Mouse (Mus musculus) G1E (cell line): ENCODE results near the gene Setx. TPM values are rescaled to one million over a fixed set of nuclear protein-coding genes. Genes with fewer than 3 reads are reported as not detected.

Experiments
- ATAC-seq: 2 replicates; pipeline ENCODE4 v1.8.0; 2016; ENCODE audit warnings: mild to moderate bottlenecking; ENCODE audit not compliant: insufficient number of reproducible peaks, poor library complexity, low FRiP score, severe bottlenecking; ENCODE audit errors: extremely low read depth
- DNase-seq: peaks from one replicate; pipeline ENCODE4 v3.0.0; 2012; ENCODE audit warnings: low spot score
- H3K27me3 ChIP-seq: 2 replicates; pipeline ENCODE4 v1.6.1; 2012; ENCODE audit warnings: mild to moderate bottlenecking, low read length, inconsistent platforms; ENCODE audit not compliant: insufficient read depth
- H3K36me3 ChIP-seq: replicated peaks from 2 replicates; pipeline ENCODE3; 2012; ENCODE audit warnings: mild to moderate bottlenecking, inconsistent platforms
- H3K4me1 ChIP-seq: 2 replicates; pipeline ENCODE4 v1.6.1; 2012; ENCODE audit warnings: low read depth, low read length, inconsistent platforms, mixed read lengths; ENCODE audit not compliant: insufficient read depth
- H3K4me3 ChIP-seq: 2 replicates; pipeline ENCODE4 v1.5.1; 2012; ENCODE audit warnings: low read depth, mild to moderate bottlenecking, inconsistent platforms, low read length, moderate library complexity, mixed read lengths
- H3K9me3 ChIP-seq: replicated peaks from 2 replicates; pipeline ENCODE4 v1.6.1; 2012; ENCODE audit warnings: inconsistent platforms
- CTCF ChIP-seq: IDR thresholded peaks from 2 replicates; pipeline ENCODE4 v1.5.1; 2012; ENCODE audit warnings: low read depth, low read length, inconsistent platforms, mixed read lengths
- GATA1 ChIP-seq: IDR thresholded peaks from 2 replicates; pipeline ENCODE4 v1.6.1; 2012; ENCODE audit warnings: borderline replicate concordance, low read length, inconsistent platforms, mixed read lengths
- GATA2 ChIP-seq: IDR thresholded peaks from 2 replicates; pipeline ENCODE4 v1.6.1; 2012; ENCODE audit warnings: low read depth, low read length, inconsistent platforms, borderline replicate concordance
- POLR2AphosphoS5 ChIP-seq: IDR thresholded peaks from 2 replicates; pipeline ENCODE4 v1.6.1; 2012; ENCODE audit warnings: low read depth, low read length, inconsistent platforms; ENCODE audit not compliant: insufficient replicate concordance
- TAL1 ChIP-seq: conservative IDR thresholded peaks from 2 replicates; pipeline ENCODE4 v1.6.1; 2012; ENCODE audit warnings: low read depth, low read length, inconsistent platforms, mixed read lengths
- polyA plus RNA-seq: library from polyadenylated mRNA; stranded (reverse); fragments of >175 nt; gene quantifications from 2 replicates; pipeline ENCODE4 v1.2.3, GENCODE M21; 2012
- total RNA-seq, 2 experiments: library from RNA; stranded (forward) in 1 of 2; stranded (reverse) in 1 of 2; fragments of 200-1000 nt in 1 of 2; fragments of >200 nt in 1 of 2; fragmentation: Nextera tagmentation in 1 of 2; gene quantifications; 2 replicates each; pipeline ENCODE4 v1.2.3; 2014 to 2017

Setx gene
- total and polyA plus RNA-seq, 3 experiments = 7.3 to 72.9 (median 47.0) TPM

DNA sequence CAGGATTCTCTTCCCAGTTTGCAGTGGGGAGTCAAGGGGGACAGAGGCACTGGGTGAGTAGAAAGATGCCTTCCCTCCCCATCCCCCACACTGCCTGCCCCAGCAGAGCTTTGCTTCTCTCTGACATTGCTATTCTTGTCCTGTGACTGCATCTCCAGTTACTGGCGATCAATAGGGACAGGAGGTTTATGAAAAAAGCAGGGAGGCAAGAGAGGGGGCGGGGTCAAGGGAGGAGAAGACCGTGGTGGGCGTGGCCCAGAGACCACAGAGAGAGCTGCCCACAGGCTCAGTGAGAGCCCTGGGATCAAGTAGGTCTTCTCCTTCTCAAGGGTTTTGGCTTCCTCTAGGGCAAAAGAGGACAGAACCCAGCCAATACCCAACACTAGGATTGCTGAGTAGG lies 98.3 kb downstream of the Setx start:
- DNase-seq (no peak), ATAC-seq (no peak)
- Histone ChIP-seq H3K36me3 (no peaks in the 10 kb centered on the region), H3K4me1 (no peaks in the 10 kb centered on the region), H3K9me3 (no peaks in the 10 kb centered on the region), H3K4me3 (no peak overlapping the region), H3K27me3 (peaks cover 14% of the 10 kb centered on the region; the same call in 1 of the 2 replicates)
- TF ChIP-seq TAL1 = no peak
- no peak for TF ChIP-seq GATA2

DNA sequence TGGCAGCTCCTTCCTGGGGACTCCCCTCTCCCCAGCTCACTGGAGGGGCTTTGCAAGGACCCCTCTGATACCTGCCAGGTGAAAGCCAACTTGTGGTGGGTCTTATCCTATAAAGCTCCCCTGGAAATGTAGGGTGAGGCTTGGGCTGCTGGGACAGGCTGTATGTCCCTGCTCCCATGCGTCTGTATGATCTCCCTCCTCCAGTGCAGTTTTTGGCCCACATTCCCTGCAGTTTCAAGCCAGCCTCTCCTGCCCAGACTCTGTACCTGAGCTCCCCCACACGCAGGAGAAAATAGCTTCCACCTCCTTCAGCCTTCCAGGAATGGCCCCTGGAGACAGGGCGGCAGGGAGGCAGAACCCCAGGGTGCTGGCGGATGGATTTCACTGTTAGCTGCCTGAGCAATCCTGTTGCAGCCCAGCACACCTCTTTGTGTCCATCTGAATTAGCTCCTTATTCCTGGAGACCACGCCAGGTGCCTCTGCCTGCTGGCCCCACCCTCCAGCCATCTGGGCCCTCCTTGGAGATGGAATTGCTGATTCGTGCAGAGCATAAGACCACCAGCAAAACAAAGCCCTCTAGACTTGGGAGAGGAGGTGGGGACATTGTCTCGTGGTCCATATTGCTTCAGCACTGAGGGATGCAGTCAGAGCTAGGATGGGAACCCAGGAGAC lies 99.7 kb downstream of the Setx start:
- DNase-seq (no peak), ATAC-seq (no peak)
- Histone ChIP-seq H3K4me3 (no peak overlapping the region), H3K36me3 (no peaks in the 10 kb centered on the region), H3K4me1 (no peaks in the 10 kb centered on the region), H3K27me3 (peaks cover 13% of the 10 kb centered on the region; the same call in 1 of the 2 replicates), H3K9me3 (no peaks in the 10 kb centered on the region)
- no peak for TF ChIP-seq POLR2AphosphoS5
- no peak for TF ChIP-seq GATA2
- TF ChIP-seq TAL1 = no peak
- no peak for TF ChIP-seq GATA1
- no peak for TF ChIP-seq CTCF

DNA sequence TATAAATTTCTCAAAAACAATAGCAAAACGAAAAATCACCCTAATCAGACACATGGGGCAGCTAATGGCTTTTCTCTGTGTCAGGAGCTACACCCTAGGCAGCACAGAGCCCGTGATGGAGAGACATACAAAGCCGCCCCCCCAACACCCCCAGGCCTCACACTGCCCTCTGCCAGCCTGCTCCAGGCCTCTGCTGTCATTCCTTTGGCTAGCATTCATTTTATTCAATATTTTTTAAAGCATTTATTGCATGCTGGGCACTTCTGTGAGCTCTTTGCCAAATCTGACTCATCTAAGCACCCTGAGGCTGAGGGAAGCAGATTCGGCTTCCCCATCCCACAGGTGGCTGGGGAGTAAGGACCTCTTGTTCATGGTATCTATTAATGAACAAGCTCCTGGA lies 102.7 kb downstream of the Setx start:
- no peak for TF ChIP-seq TAL1
- no peak for TF ChIP-seq GATA2
- TF ChIP-seq CTCF = no peak
- no peak for TF ChIP-seq GATA1
- no peak for TF ChIP-seq POLR2AphosphoS5

DNA sequence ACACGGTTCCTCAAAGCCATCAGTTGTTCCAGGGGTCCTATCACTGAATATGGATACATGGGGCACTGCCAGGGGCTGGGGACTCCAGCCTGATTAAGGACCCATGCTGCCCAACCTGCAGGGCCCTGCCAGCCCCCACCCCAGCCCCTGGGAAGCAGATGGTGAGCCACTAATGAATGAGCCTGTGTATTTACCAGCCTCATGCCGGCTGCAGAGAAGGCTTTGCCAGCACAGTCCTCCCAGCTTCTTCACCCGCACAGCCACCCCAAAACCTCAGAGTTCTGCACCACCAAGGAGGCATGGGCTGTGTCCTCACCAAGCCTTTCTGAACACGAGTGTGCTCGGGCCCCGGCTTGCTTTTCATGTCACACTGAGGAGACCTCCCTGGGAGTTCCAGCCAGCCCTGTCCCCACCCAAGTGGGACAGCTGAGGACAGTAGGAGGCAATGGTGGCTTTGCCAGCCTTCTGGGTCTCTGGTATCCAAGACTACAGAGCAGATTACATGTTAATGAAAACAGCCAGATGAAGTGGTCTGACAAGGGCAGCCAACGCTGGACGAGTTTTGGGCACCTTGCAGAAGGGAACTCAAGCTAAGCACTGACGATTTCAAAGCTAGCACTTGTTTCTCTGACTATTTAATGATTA lies 106.3 kb downstream of the Setx start:
- peaks cover 8% of the 10 kb centered on the region for H3K27me3 ChIP-seq
- no peak overlapping the region for H3K4me3 ChIP-seq
- no peaks in the 10 kb centered on the region for H3K4me1 ChIP-seq
- DNase-seq (no peak), ATAC-seq (no peak)
- H3K36me3 ChIP-seq = no peaks in the 10 kb centered on the region
- H3K9me3 ChIP-seq = no peaks in the 10 kb centered on the region
- TF ChIP-seq GATA1 (no peak), POLR2AphosphoS5 (no peak), TAL1 (no peak), GATA2 (no peak), CTCF (no peak)

More for the DNA sequence above, 102.7 kb downstream of the Setx start:
- ATAC-seq (no peak), DNase-seq (no peak)
- H3K4me3 ChIP-seq = no peak overlapping the region
- H3K36me3 ChIP-seq = no peaks in the 10 kb centered on the region
- peaks cover 8% of the 10 kb centered on the region for H3K27me3 ChIP-seq
- H3K4me1 ChIP-seq = no peaks in the 10 kb centered on the region
- no peaks in the 10 kb centered on the region for H3K9me3 ChIP-seq

Other genes starting within 250 kb of the Setx start
- not detected in 2 replicates for gene Barhl1, start 207.5 kb upstream of the Setx start, total RNA-seq (2014; fragmentation: Nextera tagmentation)
- 0.11 TPM in 1 of 2 replicates, not detected in the other for gene Barhl1, start 207.5 kb upstream of the Setx start, total RNA-seq (2017)
- gene Barhl1, start 207.5 kb upstream of the Setx start, polyA plus RNA-seq = 0.07 TPM in 1 of 2 replicates, not detected in the other
- 1.9 and 2.2 TPM in 2 replicates for gene Cfap77, start 69.1 kb upstream of the Setx start, total RNA-seq (2014; fragmentation: Nextera tagmentation)
- gene Cfap77, start 69.1 kb upstream of the Setx start, total RNA-seq (2017) = 0.29 and 0.55 TPM in 2 replicates
- gene Cfap77, start 69.1 kb upstream of the Setx start, polyA plus RNA-seq = 0.73 and 0.79 TPM in 2 replicates
- 21.5 and 27.6 TPM in 2 replicates for gene Ttf1, start 63.9 kb upstream of the Setx start, total RNA-seq (2014; fragmentation: Nextera tagmentation)
- gene Ttf1, start 63.9 kb upstream of the Setx start, total RNA-seq (2017) = 31.8 and 39.2 TPM in 2 replicates
- gene Ttf1, start 63.9 kb upstream of the Setx start, polyA plus RNA-seq = 5.6 and 7.8 TPM in 2 replicates
- gene Ntng2, start 128.8 kb downstream of the Setx start, total RNA-seq (2014; fragmentation: Nextera tagmentation) = not detected in 2 replicates
- gene Ntng2, start 128.8 kb downstream of the Setx start, total RNA-seq (2017) = 0.49 TPM in 1 of 2 replicates, not detected in the other
- not detected in 2 replicates for gene Ntng2, start 128.8 kb downstream of the Setx start, polyA plus RNA-seq
- 58.1 and 60.9 TPM in 2 replicates for gene Med27, start 222.6 kb downstream of the Setx start, total RNA-seq (2014; fragmentation: Nextera tagmentation)
- gene Med27, start 222.6 kb downstream of the Setx start, total RNA-seq (2017) = 23.4 and 28.2 TPM in 2 replicates
- 87.5 and 95.0 TPM in 2 replicates for gene Med27, start 222.6 kb downstream of the Setx start, polyA plus RNA-seq